Mouse (Mus musculus): ENCODE measurements around the gene Arrdc1. TPM values are rescaled to one million over a fixed set of nuclear protein-coding genes. Genes with fewer than 3 reads are reported as not detected.
A peak's percentile ranks its signal among the peaks of the same experiment; 100 is the strongest.
"Not testable (repeated sequence)": the region's sequence is repeated elsewhere in the genome, so short reads cannot be mapped to it uniquely, and the experiment has no call there.

The Arrdc1 gene
- polyA plus RNA-seq (2012), result 1.7 and 2.5 TPM in 2 replicates

DNA sequence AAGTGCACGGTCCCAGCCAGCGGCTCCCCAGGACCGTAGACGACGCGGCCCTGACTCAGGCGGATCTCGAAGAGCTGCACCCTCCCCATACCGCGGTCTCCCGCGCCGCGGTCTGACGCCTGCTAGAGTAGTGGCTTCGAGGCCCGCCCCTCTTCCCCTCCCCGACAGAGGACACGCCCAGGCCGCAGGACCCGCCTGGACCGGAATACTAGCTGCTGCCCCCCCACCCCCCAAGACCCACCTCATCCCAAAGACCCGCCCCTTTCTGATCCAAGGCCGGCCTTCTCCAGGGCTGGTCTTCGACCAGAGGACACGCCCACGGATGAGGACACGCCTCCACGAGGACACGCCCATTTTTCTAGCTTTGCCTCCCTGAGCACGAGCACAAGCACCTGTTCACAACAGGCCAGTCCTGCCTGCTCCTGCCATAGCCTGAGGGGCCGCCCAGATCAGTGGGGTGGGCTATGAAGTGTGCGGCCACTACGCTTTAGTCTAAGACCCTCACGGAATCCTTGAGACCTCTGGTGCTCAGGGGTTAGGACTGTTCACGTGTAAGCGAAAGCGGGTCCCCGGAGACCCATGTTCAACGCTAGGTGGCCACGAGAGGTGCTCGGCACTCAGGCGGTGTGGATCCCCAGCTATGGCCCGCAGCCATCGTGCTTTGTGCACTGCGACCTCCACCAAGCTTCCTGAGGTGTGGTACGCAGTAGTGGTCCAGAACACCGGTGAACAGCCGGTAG is at the start of gene Arrdc1:
Gene Arrdc1 (minus strand): TSS at position 196 of the 740 bp plus-strand sequence.
- TF ChIP-seq TAL1 (IDR thresholded peaks at IDR 0.05; ENCODE audit: low read length), result no peak
- no peak for TF ChIP-seq GATA1 (IDR thresholded peaks at IDR 0.05; ENCODE audit: low read length)
- H3K27me3 ChIP-seq (ENCODE audit: control insufficient read depth), result peaks cover 19% of the 10 kb centered on the region
- H3K9me3 ChIP-seq (ENCODE audit: control insufficient read depth, low read length), result no peaks in the 10 kb centered on the region
- peak within 1 kb of the TSS; percentile 85 for H3K4me3 ChIP-seq (replicated peaks)
- no peaks in the 10 kb centered on the region for H3K36me3 ChIP-seq (ENCODE audit: control insufficient read depth)
- peaks cover 24% of the 10 kb centered on the region for H3K4me1 ChIP-seq (ENCODE audit: control insufficient read depth)

DNA sequence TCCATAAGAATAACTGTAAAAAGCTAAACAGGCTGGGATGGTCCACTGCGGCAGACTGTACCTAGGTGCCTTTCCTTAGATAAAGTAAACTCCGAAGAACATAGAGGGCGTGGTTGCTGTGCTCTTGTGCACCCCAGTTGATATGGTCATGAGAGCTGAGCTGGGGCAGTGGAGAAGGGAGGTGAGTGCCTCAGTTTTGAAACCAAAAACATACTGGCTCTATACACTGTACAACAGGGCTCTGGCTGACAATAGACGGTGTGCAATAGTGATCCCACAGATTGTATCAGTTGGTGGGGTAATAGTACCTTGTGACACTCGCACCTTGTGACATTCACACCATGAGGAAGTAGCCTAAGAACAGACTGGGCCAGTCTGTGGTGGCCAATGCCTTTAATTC is 41.9 kb upstream of the Arrdc1 start:
- TF ChIP-seq TAL1 (IDR thresholded peaks at IDR 0.05; ENCODE audit: low read length), result peak; percentile 24; the same call in 1 of the 3 replicates
- peak; percentile 27; the same call in 1 of the 2 replicates for TF ChIP-seq GATA1 (IDR thresholded peaks at IDR 0.05; ENCODE audit: low read length)
- no peaks in the 10 kb centered on the region for H3K27me3 ChIP-seq (ENCODE audit: control insufficient read depth)
- peaks cover 54% of the 10 kb centered on the region for H3K4me1 ChIP-seq (ENCODE audit: control insufficient read depth)
- H3K4me3 ChIP-seq (replicated peaks), result peak overlapping the region; percentile 93
- H3K36me3 ChIP-seq (ENCODE audit: control insufficient read depth), result peaks cover 45% of the 10 kb centered on the region
- no peaks in the 10 kb centered on the region for H3K9me3 ChIP-seq (ENCODE audit: control insufficient read depth, low read length)

DNA sequence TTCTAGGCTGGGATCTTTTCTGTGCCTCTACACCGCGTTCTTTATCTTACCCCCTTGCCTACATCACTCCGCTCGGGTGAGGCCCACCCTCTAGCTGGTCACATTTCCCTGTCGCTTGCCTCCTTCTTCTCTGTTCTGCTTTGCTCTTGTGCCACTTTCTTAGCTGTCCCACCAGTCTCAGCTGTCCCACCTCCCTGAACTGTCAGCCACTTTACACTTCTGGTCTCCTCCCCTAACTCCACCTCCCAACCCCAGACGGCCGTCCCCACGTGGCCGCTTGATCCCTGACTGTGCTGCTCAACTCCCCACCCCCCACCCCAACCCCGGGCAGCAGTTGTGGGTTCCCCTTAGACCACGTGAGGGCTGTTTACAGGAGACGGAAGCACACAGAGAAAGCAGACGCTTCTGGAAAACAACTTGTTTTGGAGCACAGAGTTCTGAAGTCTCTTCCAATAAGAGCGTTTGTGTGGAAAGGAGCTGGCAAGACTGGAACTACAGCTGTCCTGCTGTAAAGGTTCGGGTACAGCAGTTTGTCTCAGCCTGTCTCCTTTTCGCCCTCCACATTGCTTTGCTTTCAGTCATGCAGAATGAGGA is 40.7 kb upstream of the Arrdc1 start, which contains the start of gene Pnpla7:
Gene Pnpla7 (plus strand): TSS at position 330 of the 594 bp plus-strand sequence.
- Histone ChIP-seq H3K36me3 (ENCODE audit: control insufficient read depth) (peaks cover 45% of the 10 kb centered on the region), H3K4me3 (replicated peaks) (peak within 1 kb of the TSS; percentile 93), H3K9me3 (ENCODE audit: control insufficient read depth, low read length) (no peaks in the 10 kb centered on the region), H3K4me1 (ENCODE audit: control insufficient read depth) (peaks cover 54% of the 10 kb centered on the region), H3K27me3 (ENCODE audit: control insufficient read depth) (no peaks in the 10 kb centered on the region)
- no peak for TF ChIP-seq TAL1 (IDR thresholded peaks at IDR 0.05; ENCODE audit: low read length)
- TF ChIP-seq GATA1 (IDR thresholded peaks at IDR 0.05; ENCODE audit: low read length), result no peak

DNA sequence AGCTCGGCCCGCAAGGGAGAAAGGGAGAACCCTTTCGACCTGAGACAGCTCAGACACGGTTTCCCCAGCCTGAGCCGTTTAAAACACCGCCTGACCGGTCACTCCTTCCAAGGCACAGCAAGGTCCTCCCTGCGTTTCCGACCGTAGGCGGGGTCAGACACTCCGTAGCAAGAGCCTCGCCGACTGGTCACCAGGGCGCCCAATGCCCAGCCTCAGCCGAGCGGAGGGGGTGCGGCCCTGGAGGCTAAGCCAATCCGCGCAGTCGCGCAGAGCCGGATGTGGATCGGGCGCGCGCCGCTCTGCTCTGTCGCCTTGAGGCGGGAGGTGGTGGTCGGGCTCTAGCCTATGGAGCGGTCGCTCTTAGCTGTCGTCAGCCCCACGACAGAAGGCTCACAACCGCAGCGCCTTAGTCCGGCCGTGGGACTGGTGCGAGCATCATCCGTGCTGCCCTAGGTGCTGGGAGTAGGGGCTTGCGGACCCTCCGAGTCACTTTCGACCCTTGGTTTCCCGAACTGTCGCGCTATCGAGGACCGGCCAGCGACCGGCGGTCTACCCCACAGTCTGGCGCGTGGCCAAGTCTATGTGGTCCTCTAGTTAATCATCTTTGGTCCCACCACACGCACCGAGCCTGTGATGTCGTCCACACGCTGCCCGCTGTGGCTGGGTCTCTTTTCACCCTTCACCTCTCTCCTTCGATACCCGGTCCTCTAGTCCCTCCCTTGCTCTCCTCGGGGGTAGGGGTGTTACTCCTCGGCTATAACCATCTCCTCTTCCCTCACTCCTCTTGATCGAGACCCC is 40.1 kb upstream of the Arrdc1 start, which contains the start of gene Mrpl41:
Gene Mrpl41 (minus strand): TSS at position 193 of the 798 bp plus-strand sequence.
- peak within 1 kb of the TSS; percentile 93 for H3K4me3 ChIP-seq (replicated peaks)
- TF ChIP-seq TAL1 (IDR thresholded peaks at IDR 0.05; ENCODE audit: low read length) (no peak), GATA1 (IDR thresholded peaks at IDR 0.05; ENCODE audit: low read length) (no peak)
- peaks cover 54% of the 10 kb centered on the region for H3K4me1 ChIP-seq (ENCODE audit: control insufficient read depth)
- no peaks in the 10 kb centered on the region for H3K9me3 ChIP-seq (ENCODE audit: control insufficient read depth, low read length)
- H3K27me3 ChIP-seq (ENCODE audit: control insufficient read depth), result no peaks in the 10 kb centered on the region
- H3K36me3 ChIP-seq (ENCODE audit: control insufficient read depth), result peaks cover 45% of the 10 kb centered on the region

DNA sequence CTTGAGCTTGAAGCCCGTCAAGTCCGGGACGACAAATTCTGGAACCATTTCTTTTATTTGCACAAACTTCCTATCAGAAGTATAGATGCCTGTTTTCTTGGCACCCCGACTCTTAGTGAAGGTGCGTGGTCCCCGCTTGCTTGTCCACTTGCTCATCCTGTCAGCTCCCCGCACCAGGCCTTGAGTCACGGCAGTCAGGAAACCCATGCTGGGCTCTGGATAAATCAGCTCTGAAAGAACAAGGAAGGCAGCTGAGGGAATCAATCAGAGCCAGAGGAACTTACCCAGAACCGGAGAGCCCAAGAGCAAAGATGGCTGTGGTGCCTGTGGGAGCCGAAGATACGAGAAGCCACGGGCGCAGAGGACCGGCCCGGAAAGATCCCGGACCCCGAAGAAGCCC is 39.4 kb upstream of the Arrdc1 start:
- not testable (repeated sequence) for H3K27me3 ChIP-seq (ENCODE audit: control insufficient read depth); H3K9me3 ChIP-seq (ENCODE audit: control insufficient read depth, low read length)
- Histone ChIP-seq H3K4me3 (replicated peaks) (peak overlapping the region; percentile 93), H3K4me1 (ENCODE audit: control insufficient read depth) (peaks cover 52% of the 10 kb centered on the region), H3K36me3 (ENCODE audit: control insufficient read depth) (peaks cover 46% of the 10 kb centered on the region)

DNA sequence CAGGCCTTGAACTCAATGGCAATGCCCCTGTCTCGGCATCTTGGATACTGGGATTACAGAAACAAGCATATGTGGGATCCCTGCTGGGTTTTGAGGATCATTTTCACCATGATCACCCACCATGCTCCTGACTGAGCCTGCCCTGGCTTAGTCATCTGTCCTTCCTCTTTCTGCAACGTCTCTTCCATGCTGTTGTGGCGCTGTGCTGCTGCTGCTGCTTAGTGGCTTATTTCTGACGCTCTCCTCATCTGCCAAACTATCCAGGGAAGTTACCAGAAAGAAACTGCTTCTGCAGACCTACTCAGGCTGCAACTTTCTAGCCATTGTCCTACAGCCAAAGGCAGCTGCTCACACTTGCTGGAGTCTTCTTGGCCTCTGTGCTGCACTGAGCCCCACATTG is 35.3 kb upstream of the Arrdc1 start:
- no peak for TF ChIP-seq GATA1 (IDR thresholded peaks at IDR 0.05; ENCODE audit: low read length)
- no peak for TF ChIP-seq TAL1 (IDR thresholded peaks at IDR 0.05; ENCODE audit: low read length)
- H3K4me3 ChIP-seq (replicated peaks), result no peak overlapping the region
- H3K27me3 ChIP-seq (ENCODE audit: control insufficient read depth), result no peaks in the 10 kb centered on the region
- H3K9me3 ChIP-seq (ENCODE audit: control insufficient read depth, low read length), result no peaks in the 10 kb centered on the region
- peaks cover 76% of the 10 kb centered on the region for H3K36me3 ChIP-seq (ENCODE audit: control insufficient read depth)
- H3K4me1 ChIP-seq (ENCODE audit: control insufficient read depth), result peaks cover 21% of the 10 kb centered on the region

DNA sequence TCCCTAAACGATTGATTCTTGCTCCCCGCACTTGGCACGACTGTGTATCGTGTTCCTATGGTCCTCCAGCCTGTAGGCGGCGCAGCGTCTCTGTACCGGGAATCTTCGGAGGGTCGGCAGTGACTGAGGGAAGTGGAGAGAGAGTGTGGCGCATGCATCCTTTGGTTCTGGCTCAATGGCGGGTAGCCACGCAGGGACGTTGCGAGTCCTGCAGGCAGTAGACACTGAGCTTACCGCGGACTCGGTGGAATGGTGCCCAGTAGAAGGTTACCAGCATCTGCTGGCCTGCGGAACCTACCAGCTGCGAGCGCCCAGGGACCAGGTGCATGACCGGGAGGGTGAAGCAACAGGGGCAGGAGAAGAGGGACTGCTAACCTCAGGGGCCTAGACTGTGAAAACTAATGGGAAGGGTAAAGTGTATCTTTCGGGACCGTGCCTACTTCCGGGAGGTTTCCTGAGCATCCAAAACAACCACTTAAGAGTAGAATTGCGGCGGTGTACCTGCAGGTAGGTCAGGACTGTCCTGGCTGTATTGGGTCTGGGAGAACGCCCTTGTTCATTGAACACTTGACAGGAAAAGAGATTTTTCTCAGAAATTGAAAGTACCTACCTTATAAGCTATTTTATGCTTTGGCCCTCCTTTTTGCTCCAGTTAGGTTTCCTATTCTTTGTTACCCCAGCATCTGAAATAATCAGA is 27.4 kb upstream of the Arrdc1 start, which contains the start of gene Dph7:
Gene Dph7 (plus strand): TSS at position 97 of the 697 bp plus-strand sequence.
- Histone ChIP-seq H3K36me3 (ENCODE audit: control insufficient read depth) (peaks cover 72% of the 10 kb centered on the region), H3K27me3 (ENCODE audit: control insufficient read depth) (no peaks in the 10 kb centered on the region), H3K4me3 (replicated peaks) (peak within 1 kb of the TSS; percentile 84), H3K4me1 (ENCODE audit: control insufficient read depth) (peaks cover 22% of the 10 kb centered on the region), H3K9me3 (ENCODE audit: control insufficient read depth, low read length) (no peaks in the 10 kb centered on the region)
- TF ChIP-seq GATA1 (IDR thresholded peaks at IDR 0.05; ENCODE audit: low read length), result no peak
- no peak for TF ChIP-seq TAL1 (IDR thresholded peaks at IDR 0.05; ENCODE audit: low read length)

DNA sequence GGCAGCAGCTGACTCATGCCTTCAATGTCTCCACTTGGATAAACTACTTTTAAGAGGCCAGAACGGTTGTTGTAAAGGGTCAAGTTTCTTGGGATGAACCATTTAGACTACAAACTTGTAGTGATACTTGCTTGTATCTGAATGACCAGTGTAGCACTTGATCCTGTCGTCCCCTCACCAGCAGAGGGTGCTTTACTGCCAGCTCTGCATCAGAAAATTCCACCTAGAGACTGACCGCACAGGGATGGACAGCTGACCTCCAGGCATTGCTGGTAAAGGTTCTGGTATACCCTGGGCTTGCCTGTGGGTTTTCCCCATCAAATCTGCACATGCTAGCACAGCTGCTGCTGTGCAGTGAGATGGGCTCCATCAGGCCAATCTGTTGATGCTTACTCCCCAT is 25.9 kb upstream of the Arrdc1 start:
- Histone ChIP-seq H3K27me3 (ENCODE audit: control insufficient read depth) (no peaks in the 10 kb centered on the region), H3K36me3 (ENCODE audit: control insufficient read depth) (peaks cover 75% of the 10 kb centered on the region), H3K4me3 (replicated peaks) (no peak overlapping the region), H3K9me3 (ENCODE audit: control insufficient read depth, low read length) (no peaks in the 10 kb centered on the region), H3K4me1 (ENCODE audit: control insufficient read depth) (peaks cover 25% of the 10 kb centered on the region)
- TF ChIP-seq TAL1 (IDR thresholded peaks at IDR 0.05; ENCODE audit: low read length), result no peak
- no peak for TF ChIP-seq GATA1 (IDR thresholded peaks at IDR 0.05; ENCODE audit: low read length)

Data from erythroblast, embryonic 14.5 days (primary cell).